Mouse (Mus musculus): ENCODE results near the gene Gm4353.
"Not testable (repeated sequence)": the region's sequence is repeated elsewhere in the genome, so short reads cannot be mapped to it uniquely, and the experiment has no call there.

The Gm4353 gene

GRCm38 (mm10) chr7:116084366-116084765 is at the start of gene Gm4353:
TSS of gene Gm4353 (minus strand) at chr7:116084635.
- in situ Hi-C loops (cut with MboI, MseI): not testable (repeated sequence)

- in situ Hi-C loops (cut with MboI, MseI): no loop called here
Observed at GRCm38 (mm10) chr7:116132078-116132477, 47.6 kb upstream of the Gm4353 start.

GRCm38 (mm10) chr7:116131390-116131789 is 47.0 kb upstream of the Gm4353 start:
- in situ Hi-C loops (cut with MboI, MseI): no loop called here

- in situ Hi-C loops (cut with MboI, MseI): no loop called here
Observed at GRCm38 (mm10) chr7:116129374-116129773, 44.9 kb upstream of the Gm4353 start.

GRCm38 (mm10) chr7:116128286-116128685 is 43.9 kb upstream of the Gm4353 start:
- in situ Hi-C loops (cut with MboI, MseI): no loop called here

- in situ Hi-C loops (cut with MboI, MseI): no loop called here
Observed at GRCm38 (mm10) chr7:116127052-116127451, 42.6 kb upstream of the Gm4353 start.

- in situ Hi-C loops (cut with MboI, MseI): no loop called here
Observed at GRCm38 (mm10) chr7:116125671-116126070, 41.2 kb upstream of the Gm4353 start.

- in situ Hi-C loops (cut with MboI, MseI): no loop called here
Observed at GRCm38 (mm10) chr7:116124057-116124456, 39.6 kb upstream of the Gm4353 start.

- in situ Hi-C loops (cut with MboI, MseI): no loop called here
Observed at GRCm38 (mm10) chr7:116123597-116123985, 39.2 kb upstream of the Gm4353 start.

- in situ Hi-C loops (cut with MboI, MseI): no loop called here
Observed at GRCm38 (mm10) chr7:116122981-116123596, 38.7 kb upstream of the Gm4353 start.

GRCm38 (mm10) chr7:116121202-116121601 is 36.8 kb upstream of the Gm4353 start:
- in situ Hi-C loops (cut with MboI, MseI): no loop called here

- in situ Hi-C loops (cut with MboI, MseI): no loop called here
Observed at GRCm38 (mm10) chr7:116120737-116121136, 36.3 kb upstream of the Gm4353 start.

- in situ Hi-C loops (cut with MboI, MseI): no loop called here
Observed at GRCm38 (mm10) chr7:116119306-116119857, 34.9 kb upstream of the Gm4353 start.

GRCm38 (mm10) chr7:116115991-116116390 is 31.6 kb upstream of the Gm4353 start:
- in situ Hi-C loops (cut with MboI, MseI): no loop called here

GRCm38 (mm10) chr7:116115216-116115930 is 30.9 kb upstream of the Gm4353 start:
- in situ Hi-C loops (cut with MboI, MseI): no loop called here

- in situ Hi-C loops (cut with MboI, MseI): no loop called here
Observed at GRCm38 (mm10) chr7:116111546-116111945, 27.1 kb upstream of the Gm4353 start.

GRCm38 (mm10) chr7:116110661-116111060 is 26.2 kb upstream of the Gm4353 start:
- in situ Hi-C loops (cut with MboI, MseI): no loop called here

- in situ Hi-C loops (cut with MboI, MseI): no loop called here
Observed at GRCm38 (mm10) chr7:116103091-116103490, 18.7 kb upstream of the Gm4353 start.

- in situ Hi-C loops (cut with MboI, MseI): no loop called here
Observed at GRCm38 (mm10) chr7:116099952-116100528, 15.6 kb upstream of the Gm4353 start.

- in situ Hi-C loops (cut with MboI, MseI): no loop called here
Observed at GRCm38 (mm10) chr7:116093466-116093850, 9.0 kb upstream of the Gm4353 start.

- in situ Hi-C loops (cut with MboI, MseI): no loop called here
Observed at GRCm38 (mm10) chr7:116092710-116093465, 8.5 kb upstream of the Gm4353 start.

GRCm38 (mm10) chr7:116060739-116061138 is 23.7 kb downstream of the Gm4353 start:
- in situ Hi-C loops (cut with MboI, MseI): no loop called here
